Mouse (Mus musculus) brain, embryonic 18.5 days (tissue): Measurements from ENCODE around the gene Plekhn1.

Experiments used
- DNase-seq: peaks from one replicate; pipeline ENCODE4 v3.0.0-alpha.2; 2012; ENCODE audit warnings: low read depth, low spot score

Gene Plekhn1

DNA sequence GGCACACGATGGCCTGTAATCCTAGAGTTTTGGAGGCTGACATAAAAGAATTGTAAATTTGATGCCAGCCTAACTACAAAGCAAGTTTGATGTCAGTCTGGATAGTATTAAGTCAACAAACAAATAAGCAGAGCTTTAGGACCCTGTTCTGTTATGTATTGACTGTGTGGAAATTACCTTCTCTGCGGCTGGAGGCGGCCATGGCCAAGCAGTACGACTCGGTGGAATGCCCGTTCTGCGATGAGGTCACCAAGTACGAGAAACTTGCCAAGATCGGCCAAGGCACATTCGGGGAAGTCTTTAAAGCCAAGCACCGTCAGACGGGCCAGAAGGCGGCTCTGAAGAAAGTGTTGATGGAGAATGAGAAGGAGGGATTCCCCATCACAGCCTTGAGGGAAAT is 21.5 kb downstream of the Plekhn1 start:
- DNase-seq = no peak

DNA sequence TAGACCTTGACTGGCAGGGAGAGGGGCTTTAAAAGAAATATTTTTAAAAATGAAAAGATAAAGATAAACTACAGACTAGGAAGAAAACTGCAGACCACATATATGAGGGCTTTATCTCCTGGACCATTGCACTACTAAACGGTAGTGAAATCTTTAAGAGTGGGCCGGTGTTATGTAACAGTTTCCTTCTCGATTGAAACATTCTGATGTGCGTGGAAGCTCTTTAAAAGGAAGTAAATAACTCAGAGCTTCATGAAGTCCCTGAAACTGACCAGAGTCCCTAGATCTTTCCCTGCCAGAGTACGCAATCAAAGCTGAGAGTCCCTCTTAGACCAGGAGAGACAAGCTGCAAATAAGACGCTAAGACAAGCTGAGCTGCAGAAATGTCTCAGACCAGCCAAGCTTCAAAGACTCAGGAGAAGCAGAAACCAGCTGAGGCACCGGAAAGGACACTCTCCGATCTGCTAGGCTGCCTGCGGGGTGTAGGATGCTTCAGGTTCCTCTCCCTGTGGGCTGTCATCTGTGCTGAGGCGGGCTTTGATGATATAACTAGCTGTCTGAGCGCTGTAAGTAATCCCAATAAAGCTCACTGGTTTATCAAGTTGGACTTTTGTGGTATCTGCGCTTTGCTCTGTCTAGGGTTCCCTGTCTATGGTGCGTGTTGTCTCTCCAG is 24.6 kb downstream of the Plekhn1 start:
- DNase-seq = no peak

GRCm38 (mm10) chr4:156208872-156209271 is 25.8 kb downstream of the Plekhn1 start:
- no peak for DNase-seq

DNA sequence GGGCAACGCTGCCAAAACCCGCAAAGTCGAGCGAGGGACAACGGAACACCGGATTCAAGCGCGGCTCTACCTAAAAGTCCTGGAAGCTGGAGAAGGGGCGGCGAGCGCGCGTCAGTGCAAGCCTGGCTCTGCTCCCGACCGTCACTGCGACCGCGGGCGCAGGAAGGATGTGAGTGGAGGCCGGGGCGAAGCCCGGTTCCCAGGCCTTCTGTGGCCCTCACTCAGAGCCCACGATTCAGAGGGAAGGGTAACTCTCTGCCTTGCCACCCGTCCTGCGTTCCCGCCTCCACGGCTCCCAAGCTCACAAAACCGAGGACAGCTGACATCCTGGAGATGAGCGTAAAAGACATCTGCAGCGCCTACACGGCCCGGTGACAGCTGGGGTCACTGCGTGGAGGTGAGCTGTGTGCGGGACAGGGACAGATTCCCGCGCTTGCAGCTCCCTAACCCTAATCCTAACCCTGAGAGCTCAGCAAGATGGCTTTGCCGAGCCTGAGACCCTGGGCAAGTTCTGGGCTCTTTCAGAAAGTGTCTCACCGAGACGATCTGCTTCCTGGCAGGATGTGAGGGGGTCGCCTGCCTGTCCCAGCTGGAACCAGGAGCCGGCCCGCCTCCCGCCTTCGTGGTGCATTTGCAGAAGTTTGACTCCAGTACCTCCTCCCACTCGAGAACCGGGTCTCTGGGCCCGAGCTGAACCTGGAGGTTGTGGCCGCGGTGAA is 31.1 kb downstream of the Plekhn1 start:
- DNase-seq = no peak

GRCm38 (mm10) chr4:156203001-156203412 is 31.6 kb downstream of the Plekhn1 start, which contains the start of gene AW011738:
Gene AW011738 (plus strand): TSS chr4:156203304.
- DNase-seq = no peak

- no peak for DNase-seq
Measured at GRCm38 (mm10) chr4:156202462-156202893, 32.2 kb downstream of the Plekhn1 start.

DNA sequence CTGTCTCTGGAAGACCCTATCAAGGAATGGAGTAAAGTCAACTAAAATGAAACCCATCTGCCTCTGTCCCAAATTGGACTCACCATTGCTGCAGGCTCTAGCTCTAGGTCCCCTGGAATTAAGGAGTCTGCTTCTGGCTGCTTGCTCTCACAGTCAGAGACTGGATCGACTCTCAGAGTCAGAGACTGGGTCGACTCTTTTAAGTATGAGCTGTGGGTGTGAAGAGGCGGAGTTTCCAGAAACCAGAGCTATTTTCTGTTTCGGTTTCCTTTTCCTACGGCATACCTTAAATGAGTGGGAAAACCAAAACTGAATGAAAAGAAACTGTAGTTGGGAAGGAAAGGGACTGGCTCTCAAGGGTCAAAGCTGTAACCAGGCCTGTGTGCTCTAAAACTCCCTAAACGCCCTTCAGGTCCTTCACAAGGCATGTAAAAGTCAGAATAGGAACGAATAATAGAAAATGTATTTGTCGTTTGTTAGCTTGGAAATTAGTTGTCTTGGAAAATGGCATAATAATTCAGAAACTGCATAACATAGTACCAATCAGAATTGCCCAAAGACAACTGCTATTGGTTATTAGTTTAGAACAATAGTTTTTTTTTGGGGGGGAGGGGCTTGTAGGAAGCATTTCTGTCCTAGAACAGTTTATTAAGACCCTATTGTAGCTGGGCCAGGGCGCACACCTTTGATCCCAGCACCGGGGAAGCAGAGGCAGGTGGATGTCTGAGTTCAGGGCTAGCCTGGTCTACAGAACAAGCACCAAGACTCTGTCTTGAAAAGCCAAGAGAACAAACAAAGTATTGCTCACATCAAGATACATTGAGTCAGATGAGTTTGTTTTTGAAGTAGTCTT is 33.8 kb downstream of the Plekhn1 start, which contains the start of gene Isg15:
Isg15 (minus strand) TSS at position 196 of the 853 bp plus-strand sequence.
- DNase-seq = no peak

GRCm38 (mm10) chr4:156197829-156198205 is 36.8 kb downstream of the Plekhn1 start:
- no peak for DNase-seq

DNA sequence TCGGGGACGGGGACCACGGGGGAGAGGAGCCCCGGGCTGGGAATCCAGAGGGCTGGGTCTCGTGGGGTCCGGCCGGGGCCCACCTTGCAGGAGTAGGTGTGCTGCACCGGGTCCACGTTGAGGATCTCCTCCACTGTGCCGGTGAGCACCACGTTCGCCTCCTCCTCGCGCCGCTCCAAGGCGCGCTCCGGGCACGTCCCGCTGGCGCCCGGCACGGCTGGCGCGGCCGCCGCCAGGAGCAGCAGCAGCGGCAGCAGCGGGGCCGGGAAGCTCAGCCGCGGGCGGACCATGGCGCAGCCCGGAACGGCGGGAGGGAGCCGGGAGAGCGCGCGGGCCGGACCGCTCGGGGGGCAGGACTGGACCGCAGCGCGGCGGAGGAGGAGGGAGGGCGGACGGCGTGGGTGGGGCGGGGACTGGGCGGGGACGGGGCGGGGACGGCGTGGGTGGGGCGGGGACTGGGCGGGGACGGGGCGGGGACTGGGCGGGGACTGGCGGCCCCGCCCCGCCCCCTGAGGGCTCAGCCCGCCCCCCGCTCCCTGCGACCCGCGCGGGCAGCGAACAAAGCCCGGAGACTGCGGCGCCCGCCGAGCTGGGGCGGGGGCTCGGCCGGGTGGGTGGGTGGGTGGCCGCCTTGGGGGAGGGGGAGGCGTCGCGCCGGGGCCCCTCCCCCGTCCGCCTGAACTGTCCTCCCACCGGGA is 37.4 kb downstream of the Plekhn1 start, which contains the start of gene Agrn:
Agrn (minus strand) TSS at position 358 of the 698 bp plus-strand sequence.
- DNase-seq = no peak

DNA sequence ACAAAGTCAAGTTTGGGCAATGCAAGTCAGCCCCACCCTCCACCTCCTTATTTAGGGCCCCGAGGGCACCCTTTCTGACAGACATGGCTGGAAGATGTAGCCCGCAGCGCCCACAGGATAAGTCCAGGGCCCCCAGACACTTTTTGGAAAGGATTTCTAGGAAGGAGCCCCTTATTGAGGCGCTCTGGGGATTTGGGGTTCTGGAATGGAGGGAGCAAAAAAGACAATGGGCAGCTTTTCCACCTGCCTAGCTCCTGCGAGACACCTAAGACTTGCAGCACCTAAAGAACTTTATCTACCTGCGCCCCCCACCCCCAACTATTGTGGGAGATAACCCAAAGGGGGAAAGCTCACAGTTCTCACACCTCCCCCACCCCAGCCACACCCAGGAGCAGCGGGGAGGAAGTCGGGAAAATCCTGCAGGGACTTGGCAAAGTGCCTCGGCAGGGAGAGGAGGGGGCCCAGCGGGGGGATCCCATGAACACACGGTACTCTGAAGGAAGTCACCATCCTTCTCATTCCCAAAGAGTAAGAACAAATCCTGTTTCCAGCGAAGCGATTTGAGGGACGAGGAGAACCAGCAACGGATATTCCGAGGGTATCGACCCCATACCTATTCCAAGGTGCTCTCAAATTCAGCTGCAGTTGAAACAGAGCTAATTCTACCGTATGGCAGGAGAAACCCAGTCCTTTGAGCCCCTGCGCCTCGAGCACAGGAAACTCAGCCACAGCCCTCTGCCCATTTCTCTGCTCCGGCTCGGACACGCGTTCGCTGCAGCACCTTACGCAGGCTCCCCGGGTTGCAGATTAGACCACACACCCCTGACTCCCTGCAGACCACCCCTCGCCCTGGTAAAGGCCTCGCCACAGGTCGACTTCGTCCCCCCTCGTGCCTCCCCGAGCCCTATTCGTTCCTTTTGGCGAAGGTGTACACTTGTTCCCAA is 38.5 kb downstream of the Plekhn1 start:
- no peak for DNase-seq

- no peak for DNase-seq
Measured at GRCm38 (mm10) chr4:156194346-156194745, 40.3 kb downstream of the Plekhn1 start.

GRCm38 (mm10) chr4:156193906-156194305 is 40.8 kb downstream of the Plekhn1 start:
- no peak for DNase-seq

DNA sequence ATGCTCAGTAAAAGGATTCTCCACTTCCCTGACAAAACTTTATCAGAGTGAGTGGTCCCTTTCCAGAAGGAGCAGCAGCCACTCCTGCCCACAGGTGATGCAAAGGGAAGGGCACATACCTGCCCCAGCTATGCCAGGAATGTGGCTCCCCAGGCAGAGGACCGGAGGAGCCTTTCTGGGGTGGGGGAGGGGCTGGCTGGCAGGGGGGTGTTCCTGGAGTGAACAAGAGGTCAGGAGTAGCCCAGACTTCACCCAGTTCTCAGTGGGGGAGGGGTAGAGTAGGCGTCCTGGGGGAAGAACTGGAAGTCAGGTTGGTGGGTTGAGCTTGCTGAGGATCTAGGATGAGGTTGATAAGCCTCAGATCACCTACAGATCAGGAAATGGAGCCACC is 41.5 kb downstream of the Plekhn1 start:
- DNase-seq = no peak

- no peak for DNase-seq
Measured at GRCm38 (mm10) chr4:156192421-156193199, 42.0 kb downstream of the Plekhn1 start.

DNA sequence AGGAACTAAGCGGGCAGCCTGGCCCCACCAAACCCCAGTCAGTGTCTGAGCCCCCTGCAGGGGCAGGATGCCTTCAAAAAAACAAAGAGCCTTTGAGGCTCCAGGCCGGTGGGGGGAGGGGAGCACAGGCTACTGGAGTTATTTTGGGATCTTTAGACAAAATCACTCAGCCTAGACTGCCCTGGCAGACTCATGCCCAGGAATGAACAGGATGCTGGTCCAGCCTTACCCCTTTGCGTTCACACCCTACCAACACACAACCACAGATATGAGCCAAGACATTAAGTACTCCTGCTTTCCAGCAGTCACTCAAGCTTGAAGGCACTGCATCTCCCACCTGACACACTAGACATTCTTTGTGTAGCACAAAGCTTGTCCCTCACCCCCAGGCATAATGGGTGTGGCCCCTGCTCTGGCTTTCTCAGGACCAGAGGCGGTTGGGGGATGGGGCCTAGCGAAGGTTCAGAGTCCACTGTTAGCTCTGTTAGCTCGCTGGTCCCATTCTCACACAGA is 45.8 kb downstream of the Plekhn1 start:
- no peak for DNase-seq

DNA sequence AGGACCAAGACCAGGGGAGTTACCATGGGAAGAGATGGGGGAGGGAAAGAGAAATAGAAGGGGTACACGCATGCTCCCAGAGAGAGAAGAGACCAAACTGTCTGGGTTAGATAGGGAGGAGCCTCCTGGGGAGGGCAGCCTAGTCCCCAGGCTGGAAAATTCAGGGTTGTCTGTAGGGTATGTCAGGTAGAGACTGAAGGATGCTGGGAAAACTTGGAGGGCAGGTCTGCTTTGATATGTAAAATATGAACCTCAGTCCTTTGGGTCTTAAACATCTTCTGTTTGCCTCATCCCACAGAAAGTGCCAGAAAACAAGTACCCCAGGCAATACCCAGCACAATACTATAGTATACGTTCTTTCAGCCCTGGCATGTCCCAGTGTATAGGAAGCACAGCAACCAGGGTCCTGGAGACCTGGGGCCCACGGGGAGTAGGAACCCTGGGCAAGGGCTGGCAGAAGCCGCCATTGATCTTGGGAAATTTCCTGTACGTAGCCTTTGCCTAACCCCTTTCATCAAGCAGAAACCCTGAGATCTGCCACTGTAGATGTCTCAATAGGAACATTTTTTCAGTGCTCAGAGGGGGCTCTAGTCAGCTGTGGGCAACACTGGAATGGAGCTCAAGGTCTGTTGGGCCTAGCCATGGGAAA is 46.4 kb downstream of the Plekhn1 start:
- no peak for DNase-seq

GRCm38 (mm10) chr4:156185950-156186850 is 48.5 kb downstream of the Plekhn1 start:
- DNase-seq = no peak

GRCm38 (mm10) chr4:156185456-156185949 is 49.2 kb downstream of the Plekhn1 start:
- no peak for DNase-seq
